Mouse (Mus musculus) cortical plate, adult 2 months (tissue): ENCODE measurements at regions not wholly inside any gene's neighbourhood (a gene's known extent, or its start where the extent isn't known, plus 50 kb on each side); places are given as distances from the start of the nearest gene placed in this dataset.
A peak's percentile ranks its signal among the peaks of the same experiment; 100 is the strongest.

Experiments
- H3K27ac ChIP-seq: fragments of 200-500 bp; 2 replicates; pipeline ENCODE4 v1.5.1; 2012; ENCODE audit warnings: low read length, control low read depth, inconsistent platforms; ENCODE audit not compliant: insufficient read depth
- H3K4me1 ChIP-seq: fragments of 200-500 bp; 2 replicates; pipeline ENCODE4 v1.6.1; 2011; ENCODE audit warnings: low read length; ENCODE audit not compliant: control insufficient read depth, insufficient read depth
- H3K4me3 ChIP-seq: fragments of 200-500 bp; 2 replicates; pipeline ENCODE4 v1.5.1; 2011; ENCODE audit warnings: mild to moderate bottlenecking, low read length, control low read depth; ENCODE audit not compliant: insufficient read depth
- CTCF ChIP-seq: fragments of 200-500 bp; IDR thresholded peaks from 2 replicates; pipeline ENCODE4 v1.5.1; 2011; ENCODE audit warnings: mild to moderate bottlenecking, control low read depth, low read length; ENCODE audit not compliant: insufficient read depth; ENCODE audit errors: extremely low read depth
- POLR2A ChIP-seq: fragments of 200-500 bp; IDR thresholded peaks from 2 replicates; pipeline ENCODE4 v1.6.1; 2011; ENCODE audit warnings: mild to moderate bottlenecking, low read length, control low read depth; ENCODE audit not compliant: insufficient read depth; ENCODE audit errors: extremely low read depth

DNA sequence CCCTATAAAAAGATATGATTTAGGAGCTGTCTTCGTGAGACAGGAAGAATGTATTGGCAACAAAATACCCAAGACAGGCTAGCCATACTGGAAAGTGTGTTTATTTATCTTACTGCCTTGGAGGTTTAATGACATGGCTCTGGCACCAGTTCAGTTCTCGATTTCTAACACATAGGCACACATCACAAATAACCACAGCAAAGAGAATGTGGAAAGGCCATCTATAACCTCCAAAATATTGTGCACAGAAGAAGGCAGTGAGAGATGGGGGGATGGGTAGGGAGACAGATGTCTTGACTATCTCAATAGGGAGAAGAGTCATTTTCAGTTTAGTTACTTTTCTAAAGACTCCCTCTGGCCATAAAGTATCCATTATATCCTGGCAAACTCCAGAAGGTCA is 90.5 kb downstream of the Minar1 start:
- no peaks in the 10 kb centered on the region for H3K4me1 ChIP-seq
- no peak overlapping the region for H3K4me3 ChIP-seq
- H3K27ac ChIP-seq, result no peak overlapping the region
- TF ChIP-seq CTCF (no peak), POLR2A (no peak)

DNA sequence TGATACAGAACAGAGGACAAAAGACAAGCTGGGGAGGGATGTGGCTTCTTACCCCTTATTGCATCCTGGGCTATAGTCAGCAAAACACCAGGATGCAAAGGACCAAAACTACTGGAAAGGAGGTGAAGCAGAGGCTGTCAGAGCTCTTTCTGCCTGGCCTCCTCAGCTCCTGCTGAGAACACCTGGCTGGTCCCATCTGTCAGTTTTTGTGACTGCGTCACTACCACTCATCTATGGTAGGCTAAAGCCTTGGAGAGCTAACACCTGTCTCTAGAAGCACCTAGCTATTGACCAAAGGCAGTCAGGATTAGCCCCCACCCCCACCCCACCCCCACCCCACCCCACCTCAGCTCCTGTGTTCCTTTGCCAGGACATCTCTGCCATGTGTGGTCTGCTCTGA is 98.8 kb downstream of the Minar1 start:
- no peaks in the 10 kb centered on the region for H3K4me1 ChIP-seq
- TF ChIP-seq CTCF (no peak), POLR2A (no peak)
- H3K4me3 ChIP-seq, result no peak overlapping the region
- H3K27ac ChIP-seq, result no peak overlapping the region

DNA sequence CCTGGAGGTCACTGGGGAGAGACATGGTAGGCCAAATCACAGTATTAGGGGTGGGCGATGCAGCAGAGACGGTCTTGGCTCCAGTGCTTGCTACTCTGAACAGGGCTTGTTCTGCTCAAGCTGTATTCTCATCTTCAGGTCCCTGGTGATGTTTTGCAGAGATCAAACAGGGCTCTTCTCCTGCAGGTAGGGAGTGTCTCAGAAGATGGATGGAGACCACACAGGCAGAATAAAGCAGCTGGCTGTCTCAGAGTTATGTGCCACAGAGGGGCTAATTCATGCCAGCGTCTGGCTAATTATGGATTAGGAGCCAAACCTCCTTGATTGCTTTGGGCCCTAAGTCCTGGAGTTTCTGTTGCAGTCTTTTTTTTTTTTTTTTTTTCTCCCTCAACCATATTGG is 99.2 kb downstream of the Minar1 start:
- Histone ChIP-seq H3K4me3 (no peak overlapping the region), H3K27ac (no peak overlapping the region), H3K4me1 (no peaks in the 10 kb centered on the region)
- TF ChIP-seq POLR2A (no peak), CTCF (no peak)

DNA sequence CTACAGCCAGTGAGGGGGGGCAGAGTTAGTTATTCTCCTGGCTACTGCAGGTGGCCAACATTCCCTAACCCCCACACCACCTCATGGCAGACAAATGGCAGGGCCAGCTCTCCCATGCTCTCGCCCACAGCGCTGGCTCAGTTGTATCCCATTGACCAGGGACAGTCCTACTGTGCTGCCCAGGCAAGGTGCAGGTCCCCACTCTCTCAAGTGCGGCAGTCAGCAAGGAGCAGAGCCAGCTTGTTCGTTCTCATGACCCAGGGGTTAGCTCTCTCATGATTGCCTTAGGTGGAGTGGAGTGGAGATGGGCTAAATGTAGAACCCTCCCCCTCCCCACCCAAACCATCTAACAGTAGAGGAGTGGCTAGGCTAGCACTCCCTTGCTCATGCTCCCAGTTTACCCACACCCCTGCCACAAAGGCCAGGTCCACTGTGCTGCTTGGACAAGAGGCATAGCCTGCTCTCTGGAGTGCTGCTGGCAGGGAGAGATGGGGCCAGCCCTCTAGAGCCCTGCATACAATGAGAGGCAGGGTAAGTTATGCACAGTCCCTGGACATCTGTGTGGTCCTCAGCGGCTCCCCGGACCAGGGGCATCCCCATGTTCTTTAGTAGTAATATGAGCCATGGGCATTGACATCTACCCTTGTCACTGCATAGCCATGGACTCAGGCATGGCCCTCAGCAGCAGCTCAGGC is 114.4 kb downstream of the Minar1 start:
- no peak overlapping the region for H3K4me3 ChIP-seq
- TF ChIP-seq CTCF (no peak), POLR2A (no peak)
- H3K27ac ChIP-seq, result no peak overlapping the region
- H3K4me1 ChIP-seq, result no peaks in the 10 kb centered on the region

DNA sequence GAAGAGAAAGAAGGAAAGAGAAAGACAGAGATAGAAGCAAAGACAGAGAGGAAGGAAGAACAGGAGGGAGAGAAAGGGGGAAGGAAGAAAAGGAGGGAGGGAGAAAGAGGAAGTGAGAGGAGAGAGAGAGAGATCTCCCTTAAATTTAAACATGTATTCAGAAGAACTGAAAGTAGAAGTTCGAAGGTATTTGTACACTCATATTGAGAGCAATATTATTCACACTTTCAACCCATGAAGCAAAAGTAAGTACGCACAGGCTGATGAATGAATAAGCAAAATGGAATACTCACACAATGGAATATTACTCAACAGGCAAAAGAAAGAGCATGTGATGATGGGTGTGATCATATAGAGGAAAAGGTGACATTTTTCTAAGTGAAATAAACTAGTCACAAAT is 120.8 kb downstream of the Minar1 start:
- Histone ChIP-seq H3K27ac (no peak overlapping the region), H3K4me1 (no peaks in the 10 kb centered on the region), H3K4me3 (no peak overlapping the region)
- TF ChIP-seq CTCF (no peak), POLR2A (no peak)

DNA sequence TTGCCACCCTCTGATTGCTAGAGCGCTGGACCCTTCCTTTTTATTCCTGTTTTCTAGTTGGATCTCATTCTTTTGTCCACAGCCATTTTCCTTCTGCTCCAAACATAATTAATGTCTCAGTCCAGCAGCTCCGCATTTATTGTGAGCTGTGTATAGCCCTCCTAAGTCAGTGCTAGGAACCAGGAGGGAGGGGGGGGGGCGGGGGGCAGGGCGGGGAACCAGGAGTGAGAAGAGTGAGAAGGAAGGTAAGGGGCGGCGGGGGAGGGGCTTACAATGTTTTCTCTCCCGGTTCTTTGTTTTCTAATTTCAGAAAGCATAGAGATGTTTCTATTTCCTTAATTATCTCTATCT is 125.6 kb downstream of the Minar1 start:
- no peak overlapping the region for H3K4me3 ChIP-seq
- H3K27ac ChIP-seq, result no peak overlapping the region
- TF ChIP-seq POLR2A, result no peak
- H3K4me1 ChIP-seq, result no peaks in the 10 kb centered on the region

DNA sequence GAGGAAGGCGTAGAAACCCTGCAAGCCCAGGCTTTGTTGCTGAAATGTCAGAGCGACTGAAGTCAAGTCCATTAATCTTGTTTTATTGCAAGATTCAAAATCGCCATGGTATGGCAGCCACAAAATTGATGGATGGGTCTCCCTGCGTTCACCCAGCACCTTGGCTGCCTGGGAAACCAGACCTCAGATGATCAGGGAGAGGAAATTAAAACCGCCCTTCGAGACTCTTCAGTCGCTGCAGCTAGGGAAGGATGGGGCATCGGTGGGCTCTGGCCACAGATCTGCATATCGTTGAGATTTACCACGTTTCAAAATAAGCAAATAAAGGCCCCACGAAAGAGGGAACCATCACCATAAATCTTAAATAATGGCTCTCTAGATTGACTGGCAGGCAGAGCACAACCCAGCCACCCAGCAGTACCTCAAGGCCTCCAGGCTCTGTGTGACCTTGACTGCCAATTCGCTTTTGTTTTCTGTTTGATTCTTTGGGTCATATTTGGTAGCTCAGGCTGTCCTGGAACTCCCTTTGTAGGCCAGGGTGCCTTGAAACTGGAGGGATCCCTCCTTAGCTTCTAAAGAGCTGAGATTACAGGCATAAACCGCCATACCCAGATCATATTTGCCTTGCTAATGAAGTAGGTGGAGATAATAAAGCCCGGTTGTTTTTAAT is 126.1 kb downstream of the Minar1 start:
- TF ChIP-seq POLR2A, result no peak
- no peak for TF ChIP-seq CTCF
- H3K4me3 ChIP-seq, result no peak overlapping the region
- H3K27ac ChIP-seq, result no peak overlapping the region
- no peaks in the 10 kb centered on the region for H3K4me1 ChIP-seq

DNA sequence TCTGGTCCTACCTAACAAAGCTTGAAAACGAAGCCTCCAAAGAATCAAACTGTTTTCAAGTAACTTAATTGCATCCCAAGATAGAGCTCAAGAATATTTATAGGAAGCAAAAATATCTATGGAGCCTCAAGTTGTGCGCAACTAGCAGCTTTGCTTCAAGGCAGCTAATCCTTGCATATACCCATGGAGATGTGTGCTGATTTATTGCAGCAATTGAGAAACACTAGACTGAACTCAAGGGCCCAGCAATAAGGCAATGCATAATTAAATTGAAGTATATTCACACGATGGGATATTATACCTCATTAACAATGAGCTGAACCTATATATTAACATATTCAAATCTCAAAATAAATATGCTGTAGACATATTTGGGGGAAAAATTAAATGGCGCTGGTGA is 135.3 kb downstream of the Minar1 start:
- H3K4me1 ChIP-seq, result no peaks in the 10 kb centered on the region
- H3K27ac ChIP-seq, result no peak overlapping the region
- no peak for TF ChIP-seq CTCF
- no peak for TF ChIP-seq POLR2A
- H3K4me3 ChIP-seq, result no peak overlapping the region

DNA sequence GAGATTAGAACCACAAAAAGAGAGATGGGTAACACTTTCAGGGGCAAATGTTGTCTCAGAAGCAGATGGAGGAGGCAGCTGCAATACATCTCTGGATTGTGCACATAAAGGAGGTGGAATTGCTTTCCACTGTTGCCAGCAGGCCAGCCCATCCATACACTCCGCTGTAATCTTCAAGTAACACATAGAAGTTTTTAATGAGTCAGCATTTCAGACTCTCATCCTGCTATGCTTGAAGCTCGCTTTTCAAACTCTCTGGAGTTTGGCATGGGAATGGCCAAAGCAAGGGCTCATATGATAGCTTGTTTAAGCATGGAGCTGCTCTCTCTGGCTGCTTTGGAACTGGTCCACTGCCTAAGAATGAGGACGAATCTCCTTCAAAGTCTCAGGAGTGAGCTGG is 143.5 kb downstream of the Minar1 start:
- Histone ChIP-seq H3K4me1 (no peaks in the 10 kb centered on the region), H3K27ac (no peak overlapping the region), H3K4me3 (no peak overlapping the region)
- no peak for TF ChIP-seq POLR2A
- TF ChIP-seq CTCF, result no peak

DNA sequence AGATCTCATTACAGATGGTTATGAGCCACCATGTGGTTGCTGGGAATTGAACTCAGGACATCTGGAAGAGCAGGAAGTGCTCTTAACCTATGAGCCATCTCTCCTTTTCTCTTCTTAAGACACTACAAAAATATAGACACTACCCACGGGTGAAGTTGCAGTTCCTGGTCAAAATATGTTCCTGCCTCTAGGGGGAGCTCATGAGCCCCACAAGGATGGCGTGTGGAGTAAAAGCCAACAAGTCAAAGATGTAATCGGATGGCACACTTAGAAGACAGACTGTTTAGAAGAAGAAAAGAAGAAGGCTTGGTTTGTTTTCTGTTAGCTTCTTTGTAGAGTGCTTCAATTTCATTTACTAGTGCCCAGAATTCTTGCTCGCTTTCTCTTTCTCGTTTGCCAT is 161.7 kb downstream of the Minar1 start:
- Histone ChIP-seq H3K27ac (no peak overlapping the region), H3K4me3 (no peak overlapping the region), H3K4me1 (no peaks in the 10 kb centered on the region)
- peak; percentile 67 for TF ChIP-seq CTCF
- TF ChIP-seq POLR2A, result no peak
